Mouse (Mus musculus) adrenal gland, postnatal 4 days (tissue): ENCODE results near the gene Icmt. TPM values are rescaled to one million over a fixed set of nuclear protein-coding genes. Genes with fewer than 3 reads are reported as not detected.

Experiments used
- DNase-seq, 2 experiments: peaks; one replicate each; pipeline ENCODE4 v3.0.0; 2021 to 2022; ENCODE audit warnings: low spot score in 2 of 2, mixed read lengths in 2 of 2
- long read RNA-seq, 2 experiments: library from polyadenylated mRNA; stranded (forward); transcript quantifications; one replicate each; pipeline ENCODE4 v2.0.0; 2021
- total RNA-seq, 2 experiments: library from RNA; stranded (reverse); gene quantifications; 2 replicates each; pipeline ENCODE4 v1.2.3; 2021

Gene Icmt
- total RNA-seq: 10 to 100 TPM; 35.4 to 35.5 TPM
- long read RNA-seq, experiment 1, full-length matches to known transcripts: 11 of 20 reads
- long read RNA-seq, experiment 1, partial matches to known transcripts: 0 of 20 reads
- long read RNA-seq, experiment 1, other reads (novel, unspliced or antisense): 9 of 20 reads
- long read RNA-seq, experiment 2, full-length matches to known transcripts: 13 of 26 reads
- long read RNA-seq, experiment 2, partial matches to known transcripts: 11 of 26 reads
- long read RNA-seq, experiment 2, other reads (novel, unspliced or antisense): 2 of 26 reads

- peak; percentile 99 for DNase-seq
Measured at GRCm38 (mm10) chr4:152296874-152297861, at the start of gene Icmt. Gene Icmt, plus strand, starts transcription at chr4:152297227.

- DNase-seq: no peak
Measured at GRCm38 (mm10) chr4:152250615-152251014, 46.4 kb upstream of the Icmt start.

DNA sequence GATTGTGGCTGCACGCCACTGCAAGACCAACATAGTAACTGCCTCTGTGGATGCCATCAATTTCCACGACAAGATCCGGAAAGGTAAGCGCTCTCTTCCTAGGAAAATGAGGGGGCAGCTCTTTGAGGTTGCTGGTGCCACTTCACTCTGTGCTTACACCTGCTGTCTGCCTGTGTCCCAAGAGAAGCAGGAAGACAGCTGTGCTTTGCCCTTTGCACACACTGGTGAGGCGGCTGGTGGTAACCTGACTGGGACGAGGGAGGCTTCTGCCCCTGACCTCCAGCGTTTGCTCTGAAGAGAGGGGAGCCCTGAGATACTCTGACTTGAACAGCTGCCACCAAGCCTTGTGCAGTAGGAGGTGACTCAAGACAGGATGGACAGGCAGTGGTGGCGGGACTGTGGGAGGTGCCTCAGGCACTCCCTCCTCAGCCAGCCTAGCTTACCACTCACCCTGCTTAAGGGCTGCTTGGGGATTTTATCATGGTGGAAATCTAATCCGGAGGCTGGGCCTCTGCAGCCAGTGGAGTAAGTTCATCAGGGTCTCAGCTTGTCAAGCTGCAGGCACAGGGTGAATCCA lies 43.8 kb upstream of the Icmt start:
- no peak for DNase-seq

DNA sequence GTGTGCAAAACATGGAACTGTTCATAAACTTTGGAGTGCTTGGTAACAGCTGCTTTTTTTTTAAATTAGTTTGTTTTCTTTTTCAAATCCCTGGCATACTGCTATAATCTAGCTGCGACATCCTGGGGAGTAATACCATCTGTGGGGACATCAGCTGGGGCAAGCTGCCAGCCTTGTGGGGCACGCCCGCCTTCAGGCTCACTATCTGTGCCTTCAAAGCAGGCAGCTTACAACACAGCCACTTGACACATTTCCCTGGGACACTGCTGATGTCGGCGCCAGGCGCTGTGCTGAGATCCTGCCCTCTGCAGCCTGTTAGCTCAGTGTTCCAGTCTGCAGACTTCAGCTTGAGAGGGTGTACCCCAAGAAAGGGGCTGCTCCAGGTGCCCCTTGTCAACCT lies 40.0 kb upstream of the Icmt start:
- no peak for DNase-seq

DNA sequence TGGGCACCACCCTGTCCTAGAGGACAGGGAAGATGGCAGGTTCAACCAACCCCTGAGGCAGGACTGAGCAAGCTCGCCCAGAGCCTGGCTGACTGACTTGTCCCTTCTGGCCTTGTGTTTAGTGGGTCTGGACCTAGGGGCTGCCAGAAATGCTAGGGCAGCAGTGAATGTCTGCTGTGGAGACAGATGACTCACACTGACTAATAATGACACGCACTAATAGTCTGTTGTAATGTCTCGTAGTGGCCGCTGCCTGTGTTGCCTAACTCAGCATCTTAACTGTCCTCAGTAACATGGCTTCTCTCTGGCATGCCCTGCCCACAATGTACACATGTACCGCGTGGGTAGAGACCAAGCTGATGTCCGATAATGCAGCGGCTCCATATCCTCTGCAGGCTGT lies 36.6 kb upstream of the Icmt start:
- no peak for DNase-seq

GRCm38 (mm10) chr4:152262187-152262586 lies 34.8 kb upstream of the Icmt start:
- DNase-seq: no peak

DNA sequence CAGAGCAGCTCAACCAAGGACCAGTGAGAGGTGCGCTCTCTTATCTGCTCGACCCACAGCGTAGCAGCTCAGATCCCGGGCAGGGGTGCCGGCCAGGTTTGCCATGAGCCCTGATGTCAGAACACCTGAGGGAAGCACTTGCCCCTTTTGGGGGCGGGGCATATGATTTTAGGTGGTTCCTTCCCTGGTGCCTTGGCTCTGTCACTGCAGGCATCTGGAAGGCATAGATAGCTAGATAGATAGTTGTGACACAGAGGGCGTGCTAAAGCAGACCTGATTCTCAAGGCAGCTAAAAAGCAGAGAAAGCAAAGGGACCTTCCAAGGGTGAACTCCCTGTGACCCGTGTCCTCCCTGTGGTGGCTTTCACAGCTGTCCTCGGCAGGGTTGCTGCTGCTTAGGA lies 33.9 kb upstream of the Icmt start:
- DNase-seq: no peak

GRCm38 (mm10) chr4:152263512-152264176 lies 33.4 kb upstream of the Icmt start:
- DNase-seq: no peak

DNA sequence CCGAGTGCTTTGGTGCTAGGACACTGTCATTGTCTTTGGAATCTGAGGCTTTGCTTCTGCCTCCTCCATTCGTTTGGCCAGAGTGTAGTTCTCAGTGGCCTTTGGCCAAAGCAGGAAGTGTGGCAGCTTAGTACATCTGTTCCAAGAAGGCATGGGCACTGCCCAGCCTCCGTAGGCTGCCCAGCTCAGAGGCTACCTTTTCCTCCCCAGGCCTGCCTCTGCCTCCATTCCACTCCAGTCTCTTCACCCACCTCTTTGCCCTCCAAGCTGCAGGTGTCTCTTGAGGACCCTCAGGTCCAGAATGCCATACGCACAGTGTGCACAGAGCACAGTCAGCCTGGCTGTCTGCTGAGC lies 32.9 kb upstream of the Icmt start:
- DNase-seq: no peak

- DNase-seq: no peak
Measured at GRCm38 (mm10) chr4:152264867-152265568, 32.0 kb upstream of the Icmt start.

DNA sequence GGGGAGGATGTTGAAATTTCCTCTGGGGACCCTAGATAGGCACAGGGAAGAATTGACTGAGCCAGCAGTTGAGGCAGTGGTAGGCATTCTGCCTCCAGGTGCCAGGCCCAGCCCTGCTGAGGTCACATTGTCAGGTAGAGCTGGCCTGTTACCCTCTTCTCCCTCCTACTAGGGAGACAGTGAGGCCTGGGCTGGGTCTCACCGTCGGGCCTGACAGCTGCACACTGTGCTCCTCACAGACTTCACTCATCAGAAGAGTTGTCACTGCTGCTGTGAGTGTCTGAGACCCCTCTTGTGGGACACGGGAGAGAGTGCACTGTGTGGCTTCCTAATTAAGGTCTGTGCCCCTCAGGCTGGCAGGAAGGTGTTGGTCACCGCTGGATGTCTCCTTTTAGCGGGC lies 31.2 kb upstream of the Icmt start:
- DNase-seq: no peak

DNA sequence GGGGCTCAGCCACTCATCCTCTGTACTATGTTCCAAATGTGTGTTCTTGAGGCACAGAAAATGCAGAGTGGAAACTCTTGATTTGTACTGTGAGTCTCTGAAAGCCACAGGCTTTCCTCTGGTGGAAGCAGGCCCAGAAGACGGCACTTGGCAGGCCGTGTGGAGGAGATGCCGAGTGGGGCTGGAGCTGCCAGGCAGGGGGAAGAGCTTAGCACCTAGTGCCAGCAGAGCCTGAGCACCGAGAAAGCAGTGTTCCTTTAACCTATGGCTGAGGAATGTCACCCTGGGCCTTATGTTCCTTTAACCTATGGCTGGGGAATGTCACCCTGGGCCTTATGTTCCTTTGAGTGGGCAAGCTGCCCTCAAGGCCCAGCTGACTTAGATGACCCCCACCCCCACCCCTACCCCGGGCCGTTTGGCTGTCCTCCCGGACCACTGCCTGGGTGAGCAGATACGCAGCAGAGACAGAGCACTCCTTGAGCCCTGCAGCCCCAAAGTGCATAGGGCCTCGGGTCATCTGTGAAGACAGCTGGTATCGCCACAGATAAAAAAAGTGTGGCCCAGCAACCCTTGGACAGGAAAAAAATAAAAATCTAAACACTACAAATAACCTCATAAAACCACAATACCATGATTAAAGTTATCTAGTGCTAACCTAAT lies 30.7 kb upstream of the Icmt start:
- no peak for DNase-seq

DNA sequence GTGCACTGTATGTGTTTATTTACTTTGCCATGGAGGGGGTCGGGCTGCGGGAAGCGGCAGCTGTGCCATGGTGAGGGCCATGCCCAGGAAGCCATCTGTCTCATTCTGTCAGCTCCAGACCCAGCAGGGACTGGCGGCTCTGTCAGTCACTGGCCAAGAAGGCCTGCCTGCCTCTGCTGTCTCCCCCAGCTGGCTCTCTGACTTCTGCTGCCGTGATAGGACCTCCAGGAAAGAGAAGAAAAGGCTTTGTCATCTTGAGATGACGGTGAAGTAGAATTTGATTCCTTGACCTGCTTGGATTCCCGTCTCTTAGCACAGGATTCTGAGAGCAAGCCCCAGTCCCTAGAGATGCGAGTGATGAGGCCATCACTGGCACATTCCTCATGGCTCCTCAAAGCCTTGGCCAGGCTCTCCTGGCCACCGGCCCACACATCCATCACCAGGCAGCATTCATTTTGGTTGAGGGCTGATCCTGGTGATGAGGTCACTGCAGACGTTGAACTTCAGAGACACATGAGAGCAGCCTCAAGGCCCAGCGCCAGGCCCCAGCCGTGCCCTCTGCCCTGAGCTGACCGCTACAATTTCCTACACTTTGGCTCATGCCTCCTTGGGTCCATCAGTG lies 29.2 kb upstream of the Icmt start:
- DNase-seq: no peak

DNA sequence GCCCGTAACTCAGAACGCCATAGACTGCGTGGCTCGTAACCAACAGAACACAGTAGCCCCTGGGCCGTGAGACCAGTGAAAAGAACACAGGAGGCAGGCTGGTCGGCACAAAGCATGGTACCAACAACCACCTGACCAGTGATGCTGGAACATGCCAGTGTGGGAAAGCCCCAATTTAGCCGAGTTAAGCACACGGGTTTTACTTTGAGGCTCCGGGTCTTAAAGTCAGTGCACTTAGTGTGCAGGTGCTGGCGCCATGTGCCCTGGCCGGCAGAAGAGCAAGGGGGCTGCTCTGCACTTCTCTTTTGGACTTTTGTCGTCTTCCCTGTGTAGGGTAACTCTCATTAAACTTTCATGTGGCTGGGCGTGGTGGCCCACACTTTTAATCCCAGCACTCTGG lies 27.1 kb upstream of the Icmt start:
- DNase-seq: no peak

GRCm38 (mm10) chr4:152270599-152270998 lies 26.4 kb upstream of the Icmt start:
- DNase-seq: no peak

- no peak for DNase-seq
Measured at GRCm38 (mm10) chr4:152271334-152271733, 25.7 kb upstream of the Icmt start.

DNA sequence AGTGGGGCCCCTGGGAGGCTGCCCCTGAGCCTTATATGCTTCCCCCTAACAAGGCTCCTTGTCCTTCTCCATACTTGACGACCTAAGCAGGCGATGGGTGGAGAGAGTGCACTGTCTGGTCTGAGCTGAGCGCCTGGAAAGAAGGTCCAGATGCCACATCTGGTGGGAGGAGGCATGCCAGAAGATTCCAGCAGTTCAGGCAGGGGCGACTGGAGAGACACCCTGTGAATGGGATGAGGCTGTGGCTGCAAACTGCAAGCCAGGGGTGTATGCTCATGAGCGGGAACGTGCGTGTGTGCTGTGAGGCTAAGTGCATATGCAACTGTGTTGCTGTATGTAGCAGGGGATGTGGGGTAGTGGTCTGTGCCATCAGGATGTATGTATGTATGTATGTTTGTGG lies 25.0 kb upstream of the Icmt start:
- no peak for DNase-seq

DNA sequence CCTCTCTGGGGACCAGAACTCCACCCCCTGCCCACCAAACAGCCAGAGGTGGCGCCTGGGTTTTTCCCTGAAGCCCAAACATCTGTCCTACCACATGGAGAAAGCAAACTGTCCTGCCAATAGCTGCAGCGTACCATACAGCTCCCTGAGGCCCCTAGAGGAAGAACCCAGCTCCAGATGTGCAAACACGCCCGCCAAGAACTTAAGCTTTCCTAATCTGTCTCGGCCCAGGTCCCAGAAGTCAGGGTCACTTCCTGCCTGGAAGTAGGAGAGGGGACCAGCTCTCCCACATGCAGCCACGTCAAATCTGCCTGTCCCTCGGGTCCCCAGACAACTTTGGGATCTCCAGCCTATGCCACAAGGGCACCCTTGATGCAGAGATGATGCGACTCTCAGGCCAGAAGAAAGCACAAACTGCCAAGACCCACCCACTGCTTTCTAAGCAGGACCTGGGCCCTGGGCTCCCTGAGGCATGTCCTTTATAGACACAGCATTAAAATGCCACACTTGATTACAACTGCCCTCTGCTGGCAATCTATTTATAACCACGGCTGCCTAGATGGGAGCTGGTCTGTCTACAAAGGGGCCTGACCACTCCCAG lies 24.5 kb upstream of the Icmt start:
- no peak for DNase-seq

- DNase-seq: no peak
Measured at GRCm38 (mm10) chr4:152273191-152273590, 23.8 kb upstream of the Icmt start.
